Mouse (Mus musculus): ENCODE data around the gene Txndc5. TPM values are rescaled to one million over a fixed set of nuclear protein-coding genes. Genes with fewer than 3 reads are reported as not detected.

The Txndc5 gene
- polyA plus RNA-seq, 1 experiment from 2014 or later, result 172 TPM

GRCm38 (mm10) chr13:38476936-38477335, 51.7 kb downstream of the Txndc5 start:
- Histone ChIP-seq H3K9ac (replicated peaks; ENCODE audit: low read length) (no peak overlapping the region), H3K4me3 (ENCODE audit: low read depth, low read length) (no peak overlapping the region), H3K27ac (replicated peaks; ENCODE audit: low read depth, low read length) (no peak overlapping the region), H3K4me1 (ENCODE audit: control insufficient read depth, insufficient read depth, low read length) (no peaks in the 10 kb centered on the region), H3K4me2 (ENCODE audit: low read depth, low read length) (no peak overlapping the region), H3K9me3 (replicated peaks; ENCODE audit: control insufficient read depth, low read length) (no peaks in the 10 kb centered on the region), H3K27me3 (ENCODE audit: control insufficient read depth, insufficient read depth, low read length) (no peaks in the 10 kb centered on the region), H3K36me3 (replicated peaks; ENCODE audit: control insufficient read depth, insufficient read depth, low read depth, low read length) (no peaks in the 10 kb centered on the region)
- peak; percentile 86 for DNase-seq (ENCODE audit: low spot score)
- ATAC-seq (replicated peaks; ENCODE audit: insufficient number of reproducible peaks, low FRiP score, low TSS enrichment, low read depth), result 0 out of 2 replicates have a peak, but pooled peaks have one; percentile 52
- WGBS, result 21% methylated on average over 8 of the region's 8 CpGs

GRCm38 (mm10) chr13:38473497-38473896, 55.1 kb downstream of the Txndc5 start:
- H3K4me2 ChIP-seq (ENCODE audit: low read depth, low read length), result no peak overlapping the region
- no peak overlapping the region for H3K4me3 ChIP-seq (ENCODE audit: low read depth, low read length)
- ATAC-seq (replicated peaks; ENCODE audit: insufficient number of reproducible peaks, low FRiP score, low TSS enrichment, low read depth) (no peak), DNase-seq (ENCODE audit: low spot score) (no peak)
- WGBS, result 89% methylated on average over 6 of the region's 6 CpGs
- no peaks in the 10 kb centered on the region for H3K9me3 ChIP-seq (replicated peaks; ENCODE audit: control insufficient read depth, low read length)
- H3K36me3 ChIP-seq (replicated peaks; ENCODE audit: control insufficient read depth, insufficient read depth, low read depth, low read length), result no peaks in the 10 kb centered on the region
- no peaks in the 10 kb centered on the region for H3K27me3 ChIP-seq (ENCODE audit: control insufficient read depth, insufficient read depth, low read length)
- H3K4me1 ChIP-seq (ENCODE audit: control insufficient read depth, insufficient read depth, low read length), result no peaks in the 10 kb centered on the region
- no peak overlapping the region for H3K9ac ChIP-seq (replicated peaks; ENCODE audit: low read length)
- H3K27ac ChIP-seq (replicated peaks; ENCODE audit: low read depth, low read length), result no peak overlapping the region

- H3K36me3 ChIP-seq (replicated peaks; ENCODE audit: control insufficient read depth, insufficient read depth, low read depth, low read length), result no peaks in the 10 kb centered on the region
- no peak overlapping the region for H3K27ac ChIP-seq (replicated peaks; ENCODE audit: low read depth, low read length)
- 92% methylated on average over 4 of the region's 4 CpGs for WGBS
- H3K4me1 ChIP-seq (ENCODE audit: control insufficient read depth, insufficient read depth, low read length), result no peaks in the 10 kb centered on the region
- H3K9ac ChIP-seq (replicated peaks; ENCODE audit: low read length), result no peak overlapping the region
- H3K4me3 ChIP-seq (ENCODE audit: low read depth, low read length), result no peak overlapping the region
- no peak for DNase-seq (ENCODE audit: low spot score)
- no peak for ATAC-seq (replicated peaks; ENCODE audit: insufficient number of reproducible peaks, low FRiP score, low TSS enrichment, low read depth)
- H3K9me3 ChIP-seq (replicated peaks; ENCODE audit: control insufficient read depth, low read length), result no peaks in the 10 kb centered on the region
- H3K27me3 ChIP-seq (ENCODE audit: control insufficient read depth, insufficient read depth, low read length), result no peaks in the 10 kb centered on the region
- no peak overlapping the region for H3K4me2 ChIP-seq (ENCODE audit: low read depth, low read length)
Measured at GRCm38 (mm10) chr13:38472636-38473035, 56.0 kb downstream of the Txndc5 start.

GRCm38 (mm10) chr13:38470882-38471281, 57.7 kb downstream of the Txndc5 start:
- no peak for DNase-seq (ENCODE audit: low spot score)
- Histone ChIP-seq H3K27me3 (ENCODE audit: control insufficient read depth, insufficient read depth, low read length) (no peaks in the 10 kb centered on the region), H3K4me2 (ENCODE audit: low read depth, low read length) (no peak overlapping the region), H3K4me3 (ENCODE audit: low read depth, low read length) (no peak overlapping the region), H3K9me3 (replicated peaks; ENCODE audit: control insufficient read depth, low read length) (no peaks in the 10 kb centered on the region), H3K36me3 (replicated peaks; ENCODE audit: control insufficient read depth, insufficient read depth, low read depth, low read length) (no peaks in the 10 kb centered on the region), H3K4me1 (ENCODE audit: control insufficient read depth, insufficient read depth, low read length) (no peaks in the 10 kb centered on the region), H3K9ac (replicated peaks; ENCODE audit: low read length) (no peak overlapping the region), H3K27ac (replicated peaks; ENCODE audit: low read depth, low read length) (no peak overlapping the region)
- 75% methylated on average over 5 of the region's 5 CpGs for WGBS
- ATAC-seq (replicated peaks; ENCODE audit: insufficient number of reproducible peaks, low FRiP score, low TSS enrichment, low read depth), result no peak

- no peak overlapping the region for H3K27ac ChIP-seq (replicated peaks; ENCODE audit: low read depth, low read length)
Measured at GRCm38 (mm10) chr13:38463410-38463809, 65.2 kb downstream of the Txndc5 start.

GRCm38 (mm10) chr13:38451446-38451845, 77.2 kb downstream of the Txndc5 start:
- no peak for DNase-seq (ENCODE audit: low spot score)
- no peaks in the 10 kb centered on the region for H3K9me3 ChIP-seq (replicated peaks; ENCODE audit: control insufficient read depth, low read length)
- WGBS, result 71% methylated on average over 5 of the region's 5 CpGs
- no peak overlapping the region for H3K9ac ChIP-seq (replicated peaks; ENCODE audit: low read length)
- no peak overlapping the region for H3K27ac ChIP-seq (replicated peaks; ENCODE audit: low read depth, low read length)
- no peaks in the 10 kb centered on the region for H3K27me3 ChIP-seq (ENCODE audit: control insufficient read depth, insufficient read depth, low read length)
- ATAC-seq (replicated peaks; ENCODE audit: insufficient number of reproducible peaks, low FRiP score, low TSS enrichment, low read depth), result no peak
- H3K4me3 ChIP-seq (ENCODE audit: low read depth, low read length), result no peak overlapping the region
- no peaks in the 10 kb centered on the region for H3K36me3 ChIP-seq (replicated peaks; ENCODE audit: control insufficient read depth, insufficient read depth, low read depth, low read length)
- H3K4me1 ChIP-seq (ENCODE audit: control insufficient read depth, insufficient read depth, low read length), result no peaks in the 10 kb centered on the region
- H3K4me2 ChIP-seq (ENCODE audit: low read depth, low read length), result no peak overlapping the region

More at GRCm38 (mm10) chr13:38463410-38463809, 65.2 kb downstream of the Txndc5 start:
- Histone ChIP-seq H3K36me3 (replicated peaks; ENCODE audit: control insufficient read depth, insufficient read depth, low read depth, low read length) (no peaks in the 10 kb centered on the region), H3K9me3 (replicated peaks; ENCODE audit: control insufficient read depth, low read length) (no peaks in the 10 kb centered on the region), H3K27me3 (ENCODE audit: control insufficient read depth, insufficient read depth, low read length) (no peaks in the 10 kb centered on the region), H3K9ac (replicated peaks; ENCODE audit: low read length) (no peak overlapping the region), H3K4me2 (ENCODE audit: low read depth, low read length) (no peak overlapping the region), H3K4me3 (ENCODE audit: low read depth, low read length) (no peak overlapping the region), H3K4me1 (ENCODE audit: control insufficient read depth, insufficient read depth, low read length) (no peaks in the 10 kb centered on the region)
- ATAC-seq (replicated peaks; ENCODE audit: insufficient number of reproducible peaks, low FRiP score, low TSS enrichment, low read depth), result no peak
- no peak for DNase-seq (ENCODE audit: low spot score)
- WGBS, result 83% methylated on average over 1 of the region's 1 CpGs

Other genes with a start within 250 kb of the Txndc5 start
- gene Bmp6, start 183.7 kb downstream of the Txndc5 start, polyA plus RNA-seq (2014; fragmentation: Nextera tagmentation; extraction: Ambion mirVana), result 0.63 and 0.89 TPM in 2 replicates
- gene Bloc1s5, start 106.3 kb upstream of the Txndc5 start, polyA plus RNA-seq (2014; fragmentation: Nextera tagmentation; extraction: Ambion mirVana), result 27.9 and 31.4 TPM in 2 replicates
- 54.6 and 56.3 TPM in 2 replicates for gene Eef1e1, start 130.2 kb upstream of the Txndc5 start, polyA plus RNA-seq (2014; fragmentation: Nextera tagmentation; extraction: Ambion mirVana)

Measured in embryonic facial prominence, embryonic 11.5 days (tissue).